Mouse (Mus musculus): ENCODE results near the gene Slc8a2.

GRCm38 (mm10) chr7:16153522-16153921, 23.9 kb downstream of the Slc8a2 start:
- TF ChIP-seq CTCF (IDR thresholded peaks at IDR 0.05; ENCODE audit: control insufficient read depth, insufficient read depth, insufficient read length) (peak; percentile 14), USF1 (IDR thresholded peaks at IDR 0.05; ENCODE audit: low read depth) (no peak), MAX (IDR thresholded peaks at IDR 0.05) (no peak)

Measured in C2C12 (cell line).